Mouse (Mus musculus): ENCODE measurements around the gene Hprt.

The Hprt gene

DNA sequence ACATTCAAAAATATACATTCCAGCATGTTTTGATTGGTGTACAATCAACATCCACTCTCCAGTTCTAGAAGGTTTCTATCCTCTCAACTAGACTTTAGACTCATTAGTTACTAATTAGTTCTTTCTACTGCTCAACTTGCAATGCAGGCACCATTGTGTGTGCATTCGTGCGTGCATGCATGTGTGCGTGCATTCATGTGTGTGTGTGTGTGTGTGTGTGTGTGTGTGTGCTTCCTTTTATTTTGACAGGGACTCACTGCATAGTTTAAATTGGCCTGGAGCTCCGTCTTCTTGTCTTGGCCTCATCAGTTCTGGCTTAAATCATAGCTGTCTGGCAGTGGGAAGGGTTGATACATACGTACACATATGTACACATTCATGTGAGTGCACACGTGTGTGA lies 53.1 kb downstream of the Hprt start:
- no peak for DNase-seq (ENCODE audit: low read depth)

GRCm38 (mm10) chrX:53045187-53045903 lies 57.4 kb downstream of the Hprt start:
- DNase-seq (ENCODE audit: low read depth) = peak; percentile 18

GRCm38 (mm10) chrX:53046033-53046432 lies 58.1 kb downstream of the Hprt start:
- DNase-seq (ENCODE audit: low read depth) = no peak

DNA sequence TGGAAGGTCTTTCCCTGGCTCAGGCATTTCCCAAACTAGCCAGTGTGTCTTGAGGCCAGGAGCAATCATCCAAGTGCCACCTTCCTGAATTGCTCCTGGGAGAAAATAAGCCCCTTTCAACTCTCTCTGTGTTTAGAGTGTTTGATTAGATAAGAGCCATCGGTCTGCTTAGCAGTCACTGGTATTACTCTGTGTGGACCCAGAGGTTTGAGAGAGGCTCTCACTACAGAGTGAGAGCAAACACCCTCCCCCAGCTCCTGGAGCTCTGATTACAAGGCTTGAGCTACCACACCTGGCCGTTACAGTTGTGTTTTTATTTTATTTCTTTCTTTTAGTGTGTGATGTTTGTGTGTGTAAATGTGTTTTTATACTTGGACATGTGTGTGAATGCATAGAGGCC lies 59.0 kb downstream of the Hprt start:
- DNase-seq (ENCODE audit: low read depth) = no peak

GRCm38 (mm10) chrX:53049196-53049595 lies 61.3 kb downstream of the Hprt start:
- DNase-seq (ENCODE audit: low read depth) = no peak

- DNase-seq (ENCODE audit: low read depth) = no peak
Measured at GRCm38 (mm10) chrX:53050353-53050752, 62.4 kb downstream of the Hprt start.

DNA sequence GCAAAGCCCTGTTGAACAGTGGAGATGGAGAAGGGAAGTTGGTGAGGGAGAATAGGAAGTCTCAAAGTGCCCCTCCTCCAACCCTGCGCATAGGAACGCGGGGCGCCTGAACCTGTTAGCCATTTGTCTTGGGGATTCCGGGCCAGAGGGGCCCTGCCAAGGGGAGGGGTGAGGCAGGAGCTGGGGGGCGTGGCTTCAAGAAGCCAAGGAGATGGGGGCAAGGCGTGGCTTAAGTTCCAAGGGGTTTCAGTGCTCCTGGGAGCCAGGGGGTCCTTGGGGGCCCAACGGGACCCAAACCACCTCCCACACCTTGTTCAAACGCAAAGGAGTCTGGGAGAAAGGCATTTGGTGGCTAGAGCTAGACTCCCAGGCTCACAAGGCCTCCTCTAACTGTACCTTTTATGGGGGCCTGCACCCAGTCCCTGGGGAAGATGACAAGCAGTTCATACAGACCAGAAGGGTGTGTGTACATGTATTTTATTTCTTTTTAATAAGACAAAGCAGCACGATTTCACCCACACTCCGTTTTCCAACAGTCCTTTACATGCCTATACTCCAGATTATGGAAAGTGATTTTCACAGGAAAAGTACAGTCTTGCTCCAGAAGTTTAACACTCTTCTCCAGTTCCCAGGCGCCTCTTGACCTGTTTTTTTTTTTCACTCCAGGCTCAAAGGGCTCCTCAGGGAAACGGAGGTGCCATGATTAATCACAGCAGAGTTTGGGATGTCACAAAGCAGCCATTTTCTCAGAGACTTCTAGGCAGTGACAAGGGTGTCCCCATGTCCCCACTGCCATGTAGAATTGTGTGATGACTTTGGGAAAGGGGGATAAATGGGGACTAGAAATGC lies 64.9 kb downstream of the Hprt start:
- no peak for DNase-seq (ENCODE audit: low read depth)

DNA sequence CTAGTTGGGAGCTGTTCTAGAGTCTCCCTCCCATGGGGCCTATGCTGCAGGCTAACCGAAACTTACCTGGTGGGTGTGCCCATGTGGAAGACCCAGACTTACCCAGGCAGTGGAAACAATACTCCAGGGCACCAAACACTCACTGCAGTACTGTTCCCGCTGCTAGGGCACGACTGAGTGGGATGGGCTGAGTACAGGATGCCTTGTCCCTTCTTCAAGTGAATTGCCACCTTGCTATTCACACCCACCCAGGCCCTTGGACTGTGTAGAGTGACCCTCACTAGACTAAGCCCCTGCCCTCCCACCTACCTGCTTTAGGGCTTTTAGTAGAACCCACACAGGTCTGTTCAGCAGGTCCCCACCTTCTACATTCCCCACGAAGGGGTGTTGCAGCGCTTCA lies 65.9 kb downstream of the Hprt start:
- DNase-seq (ENCODE audit: low read depth) = no peak

DNA sequence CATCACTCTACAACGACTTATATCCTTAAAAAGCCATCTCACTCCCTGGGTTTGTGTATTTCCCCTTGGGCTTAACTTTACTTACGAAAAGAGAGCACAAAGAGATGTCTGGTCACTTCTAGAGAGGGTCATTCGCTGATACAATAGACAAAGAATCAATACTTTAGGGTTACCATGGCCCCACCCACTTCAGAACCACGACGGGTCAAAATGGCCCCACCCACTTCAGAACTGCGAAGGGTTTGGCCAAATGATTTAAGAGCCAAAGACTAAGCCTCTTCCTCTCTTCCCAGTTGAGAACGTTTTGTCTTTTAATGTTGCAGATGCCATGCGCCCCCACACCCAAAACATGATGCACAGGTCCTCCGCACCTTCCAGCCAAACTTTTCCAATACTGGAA lies 67.8 kb downstream of the Hprt start:
- no peak for DNase-seq (ENCODE audit: low read depth)

- DNase-seq (ENCODE audit: low read depth) = peak; percentile 34
Measured at GRCm38 (mm10) chrX:53056627-53057026, 68.7 kb downstream of the Hprt start.

- DNase-seq (ENCODE audit: low read depth) = peak; percentile 66
Measured at GRCm38 (mm10) chrX:53057054-53057759, 69.3 kb downstream of the Hprt start.

GRCm38 (mm10) chrX:53057760-53058090 lies 69.8 kb downstream of the Hprt start:
- DNase-seq (ENCODE audit: low read depth) = peak; percentile 35

GRCm38 (mm10) chrX:53058459-53059280 lies 70.7 kb downstream of the Hprt start:
- DNase-seq (ENCODE audit: low read depth) = peak; percentile 46

- DNase-seq (ENCODE audit: low read depth) = no peak
Measured at GRCm38 (mm10) chrX:53059426-53060007, 71.6 kb downstream of the Hprt start.

- no peak for DNase-seq (ENCODE audit: low read depth)
Measured at GRCm38 (mm10) chrX:53064406-53064805, 76.5 kb downstream of the Hprt start.
